Mouse (Mus musculus): ENCODE measurements at regions not wholly inside any gene's neighbourhood (a gene's known extent, or its start where the extent isn't known, plus 50 kb on each side); places are given as distances from the start of the nearest gene placed in this dataset.

GRCm38 (mm10) chr5:42767688-42768087, 465.3 kb upstream of the Cpeb2 start:
- DNase-seq (ENCODE audit: inconsistent ontology term), result peak; percentile 17

DNA sequence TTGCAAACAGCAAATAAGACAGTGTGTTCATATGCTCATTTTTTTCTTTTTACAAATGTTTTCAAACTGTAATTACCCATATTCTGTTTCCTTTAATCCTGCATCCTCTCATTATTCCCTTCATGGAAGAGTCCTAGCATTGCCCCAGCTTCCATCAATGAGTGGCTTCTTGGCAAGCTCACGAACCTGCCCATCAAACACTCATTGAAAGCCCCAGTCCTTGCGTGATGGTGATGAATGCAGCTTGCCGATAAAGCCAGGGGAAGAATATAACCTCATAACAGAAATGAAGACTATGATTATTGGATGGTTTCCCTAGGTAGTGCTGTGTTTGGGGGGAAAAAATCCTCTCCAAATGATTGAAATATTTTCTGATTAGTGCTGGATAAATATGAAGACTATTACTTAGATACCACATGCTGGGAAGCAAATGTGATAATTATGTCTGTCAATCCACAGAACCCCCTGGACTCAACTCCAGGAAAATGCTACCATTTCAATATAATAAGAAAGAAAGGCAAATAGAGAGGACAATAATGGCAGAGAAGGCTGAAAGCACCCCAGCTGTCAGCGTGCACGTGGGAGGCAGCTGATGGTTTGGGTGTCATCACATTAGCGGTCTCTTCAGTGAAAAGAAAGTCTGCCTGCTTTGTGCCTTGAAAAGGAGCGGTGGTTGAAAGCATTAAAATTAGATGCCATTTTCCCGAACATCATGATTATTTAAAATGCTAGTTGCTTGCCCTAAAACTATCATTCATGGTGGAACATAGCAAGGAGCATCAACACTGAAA, 455.7 kb upstream of the Cpeb2 start:
- DNase-seq (ENCODE audit: inconsistent ontology term), result no peak

DNA sequence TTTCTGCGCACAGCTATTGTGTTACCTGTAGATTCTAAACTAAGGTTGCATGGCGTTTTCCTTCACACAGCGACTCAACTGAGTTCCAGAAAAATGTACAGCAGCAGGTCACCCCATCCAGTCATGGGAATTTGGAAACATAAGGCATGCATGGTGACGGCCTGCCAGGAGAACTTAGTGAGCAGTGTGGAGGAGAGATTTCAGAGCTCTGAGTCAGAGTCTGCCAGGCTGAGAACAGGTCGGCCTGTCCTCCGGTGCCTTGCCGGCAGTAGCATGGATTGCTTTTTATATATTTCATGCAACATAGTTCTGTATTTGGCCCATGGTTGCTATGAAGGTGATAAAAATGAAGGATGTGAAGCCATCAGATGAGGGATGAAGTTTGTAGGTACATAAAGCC, 427.0 kb upstream of the Cpeb2 start:
- DNase-seq (ENCODE audit: inconsistent ontology term), result no peak
